Mouse (Mus musculus): Measurements from ENCODE around the gene Best1. TPM values are rescaled to one million over a fixed set of nuclear protein-coding genes. Genes with fewer than 3 reads are reported as not detected.

Best1 gene
- polyA plus RNA-seq, 1 experiment from 2014 or later: 1.1 TPM

DNA sequence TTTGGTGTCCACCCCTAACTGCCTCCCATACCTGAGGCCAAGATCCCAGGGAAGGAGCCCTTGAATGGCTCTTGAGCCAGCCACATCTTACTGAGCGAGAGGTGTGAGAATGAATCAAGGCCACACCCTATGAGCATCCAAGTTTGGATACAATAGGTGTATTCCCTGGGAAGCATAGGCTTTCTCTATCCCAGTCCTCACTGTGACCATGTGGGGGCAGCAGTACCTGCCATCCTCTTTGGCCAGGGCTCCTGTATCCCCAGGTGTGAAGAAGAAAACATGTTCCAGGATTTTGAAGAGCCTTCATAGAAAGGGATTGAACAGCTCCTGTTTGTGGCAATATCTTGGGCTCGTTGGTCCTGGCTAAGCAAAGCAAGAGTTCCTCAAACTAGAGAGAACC, 38.2 kb upstream of the Best1 start:
- 71% methylated on average over 2 of the region's 2 CpGs for WGBS
- 0 out of 2 replicates have a peak overlapping the region, but pooled peaks have one; percentile 2 for H3K4me2 ChIP-seq
- peak overlapping the region; percentile 93 for H3K27ac ChIP-seq
- H3K27me3 ChIP-seq: no peaks in the 10 kb centered on the region
- peaks cover 79% of the 10 kb centered on the region for H3K4me1 ChIP-seq
- H3K9me3 ChIP-seq: no peaks in the 10 kb centered on the region
- 0 out of 2 replicates have a peak, but pooled peaks cover 3% of the 10 kb centered on the region for H3K36me3 ChIP-seq
- ATAC-seq (ENCODE audit: borderline replicate concordance, extremely low read depth, low FRiP score, low TSS enrichment): no peak
- no peak overlapping the region for H3K9ac ChIP-seq
- no peak overlapping the region for H3K4me3 ChIP-seq

DNA sequence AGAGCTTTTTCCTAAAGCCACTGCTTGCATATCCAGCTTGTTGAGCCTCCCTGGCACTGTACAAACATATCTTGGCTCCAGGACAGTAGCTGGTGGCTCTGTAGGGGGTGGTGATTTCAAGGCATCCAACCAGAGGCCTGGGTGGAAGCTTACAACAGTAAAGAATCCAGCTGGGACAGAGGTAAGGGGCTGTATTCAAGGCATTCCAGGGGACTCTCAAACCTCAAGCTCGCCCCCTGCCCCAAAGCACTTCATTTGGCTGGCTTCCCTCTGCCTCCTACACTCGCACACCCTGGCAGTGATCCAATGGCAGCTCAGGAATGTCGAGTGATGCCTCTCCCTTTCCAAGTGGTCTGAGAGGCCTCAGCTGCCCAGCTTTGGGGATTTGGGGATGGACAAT, 37.5 kb upstream of the Best1 start:
- H3K4me1 ChIP-seq: peaks cover 77% of the 10 kb centered on the region
- peak overlapping the region; percentile 93 for H3K27ac ChIP-seq
- ATAC-seq (ENCODE audit: borderline replicate concordance, extremely low read depth, low FRiP score, low TSS enrichment): peak; percentile 75
- 0% methylated on average over 3 of the region's 3 CpGs for WGBS
- H3K9ac ChIP-seq: no peak overlapping the region
- H3K4me3 ChIP-seq: no peak overlapping the region
- no peaks in the 10 kb centered on the region for H3K9me3 ChIP-seq
- no peaks in the 10 kb centered on the region for H3K36me3 ChIP-seq
- peak overlapping the region; percentile 2; the same call in 1 of the 2 replicates for H3K4me2 ChIP-seq
- H3K27me3 ChIP-seq: no peaks in the 10 kb centered on the region

DNA sequence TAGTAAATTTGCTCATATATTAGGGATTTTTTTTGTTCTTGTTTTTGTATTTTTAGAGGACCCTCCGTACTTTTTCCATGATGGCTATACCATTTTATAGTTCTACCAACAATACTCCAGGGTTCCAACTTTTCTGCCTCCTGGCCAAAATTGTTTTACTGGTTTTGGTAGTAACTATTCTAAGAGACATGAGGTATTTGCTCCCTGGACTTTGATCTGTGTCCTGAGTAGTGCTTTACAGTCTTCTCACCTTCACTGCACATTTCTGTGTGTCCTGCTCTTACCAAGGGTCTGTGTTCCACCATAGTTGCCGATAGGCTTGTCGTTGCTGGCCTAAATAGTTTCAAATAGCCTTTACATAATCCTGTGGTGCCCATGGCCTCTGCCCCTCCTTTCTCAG, 36.9 kb upstream of the Best1 start:
- no peak for ATAC-seq (ENCODE audit: borderline replicate concordance, extremely low read depth, low FRiP score, low TSS enrichment)
- Histone ChIP-seq H3K4me1 (peaks cover 72% of the 10 kb centered on the region), H3K27ac (peak overlapping the region; percentile 93), H3K9me3 (no peaks in the 10 kb centered on the region), H3K4me2 (peak overlapping the region; percentile 2; the same call in 1 of the 2 replicates), H3K36me3 (no peaks in the 10 kb centered on the region), H3K4me3 (no peak overlapping the region), H3K27me3 (no peaks in the 10 kb centered on the region), H3K9ac (no peak overlapping the region)
- 43% methylated on average over 3 of the region's 3 CpGs for whole genome bisulfite sequencing

GRCm38 (mm10) chr19:10037534-10037933, 36.1 kb upstream of the Best1 start:
- Histone ChIP-seq H3K4me2 (no peak overlapping the region), H3K4me3 (no peak overlapping the region), H3K9me3 (no peaks in the 10 kb centered on the region), H3K4me1 (peaks cover 64% of the 10 kb centered on the region), H3K27me3 (no peaks in the 10 kb centered on the region), H3K9ac (no peak overlapping the region), H3K36me3 (no peaks in the 10 kb centered on the region), H3K27ac (peak overlapping the region; percentile 93)
- 60% methylated on average over 2 of the region's 2 CpGs for WGBS
- ATAC-seq (ENCODE audit: borderline replicate concordance, extremely low read depth, low FRiP score, low TSS enrichment): no peak

DNA sequence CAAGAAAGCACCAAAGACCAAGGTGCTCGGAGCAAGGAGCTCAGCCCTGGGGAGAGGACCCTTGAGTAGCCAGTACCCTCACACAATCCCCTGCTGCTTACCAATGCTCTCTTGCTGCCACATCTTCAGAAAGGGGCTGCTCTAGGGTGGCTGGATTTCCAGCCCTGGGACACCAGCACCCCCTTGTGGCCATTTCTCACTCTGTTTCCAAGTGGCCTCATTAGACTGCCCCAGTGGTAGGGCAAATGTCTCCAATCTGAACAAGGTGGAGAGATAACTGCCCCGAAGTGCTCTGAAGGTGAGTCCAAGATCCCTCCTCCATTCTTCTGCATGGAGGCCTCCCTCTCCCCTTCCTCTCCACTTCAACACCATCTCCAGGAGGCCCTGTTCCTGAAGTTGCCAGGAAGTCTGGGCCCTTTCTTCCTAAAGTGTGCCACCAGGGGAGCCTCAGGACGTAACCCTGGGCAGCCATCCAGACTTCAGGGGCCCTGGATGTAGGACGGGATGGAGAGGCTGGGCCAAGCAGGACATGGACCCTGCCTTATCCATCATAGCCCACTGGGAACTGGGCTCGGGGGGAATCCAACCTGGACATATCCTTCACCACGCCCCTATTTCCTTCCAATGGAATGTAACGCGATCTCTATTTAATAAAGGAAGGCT, 33.5 kb upstream of the Best1 start:
- 0 out of 2 replicates have a peak overlapping the region, but pooled peaks have one; percentile 22 for H3K27ac ChIP-seq
- H3K36me3 ChIP-seq: peaks cover 3% of the 10 kb centered on the region; the same call in 1 of the 2 replicates
- H3K4me3 ChIP-seq: no peak overlapping the region
- ATAC-seq (ENCODE audit: borderline replicate concordance, extremely low read depth, low FRiP score, low TSS enrichment): peak; percentile 29; the same call in 1 of the 2 replicates
- peaks cover 43% of the 10 kb centered on the region for H3K4me1 ChIP-seq
- no peak overlapping the region for H3K9ac ChIP-seq
- H3K27me3 ChIP-seq: no peaks in the 10 kb centered on the region
- no peaks in the 10 kb centered on the region for H3K9me3 ChIP-seq
- H3K4me2 ChIP-seq: no peak overlapping the region
- WGBS: 45% methylated on average over 8 of the region's 8 CpGs

DNA sequence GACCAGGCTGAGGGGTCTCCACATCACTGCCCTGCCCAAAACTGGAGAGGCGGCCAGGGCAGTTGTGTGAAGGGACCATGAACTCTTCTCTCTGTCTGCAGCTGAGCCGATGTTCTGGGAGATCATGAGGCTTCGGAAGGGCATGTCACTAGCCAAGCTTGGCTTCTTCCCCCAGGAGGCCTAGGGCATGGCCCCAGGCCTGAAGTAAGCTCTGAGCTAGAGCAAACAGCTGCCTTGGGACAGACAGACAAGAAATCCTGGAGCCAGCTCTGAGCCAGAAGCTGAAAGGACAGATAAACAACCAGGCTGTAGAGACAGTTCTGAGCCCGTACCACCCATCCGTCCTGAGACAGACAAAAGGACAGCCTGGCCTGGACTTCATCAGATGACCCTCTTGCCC, 32.9 kb upstream of the Best1 start:
- H3K27ac ChIP-seq: no peak overlapping the region
- H3K4me1 ChIP-seq: peaks cover 38% of the 10 kb centered on the region
- WGBS: 83% methylated on average over 5 of the region's 5 CpGs
- H3K9ac ChIP-seq: no peak overlapping the region
- H3K36me3 ChIP-seq: peaks cover 6% of the 10 kb centered on the region
- no peak for ATAC-seq (ENCODE audit: borderline replicate concordance, extremely low read depth, low FRiP score, low TSS enrichment)
- H3K9me3 ChIP-seq: no peaks in the 10 kb centered on the region
- H3K27me3 ChIP-seq: no peaks in the 10 kb centered on the region
- no peak overlapping the region for H3K4me2 ChIP-seq
- H3K4me3 ChIP-seq: no peak overlapping the region

- Histone ChIP-seq H3K4me3 (no peak overlapping the region), H3K36me3 (peaks cover 9% of the 10 kb centered on the region), H3K27me3 (no peaks in the 10 kb centered on the region), H3K27ac (no peak overlapping the region), H3K9me3 (no peaks in the 10 kb centered on the region), H3K4me2 (no peak overlapping the region), H3K4me1 (peaks cover 28% of the 10 kb centered on the region), H3K9ac (no peak overlapping the region)
- WGBS: 37% methylated on average over 8 of the region's 8 CpGs
- ATAC-seq (ENCODE audit: borderline replicate concordance, extremely low read depth, low FRiP score, low TSS enrichment): peak; percentile 14; the same call in 1 of the 2 replicates
Measured at GRCm38 (mm10) chr19:10033211-10033973, 32.0 kb upstream of the Best1 start.

GRCm38 (mm10) chr19:10029746-10030145, 28.3 kb upstream of the Best1 start:
- H3K4me3 ChIP-seq: no peak overlapping the region

DNA sequence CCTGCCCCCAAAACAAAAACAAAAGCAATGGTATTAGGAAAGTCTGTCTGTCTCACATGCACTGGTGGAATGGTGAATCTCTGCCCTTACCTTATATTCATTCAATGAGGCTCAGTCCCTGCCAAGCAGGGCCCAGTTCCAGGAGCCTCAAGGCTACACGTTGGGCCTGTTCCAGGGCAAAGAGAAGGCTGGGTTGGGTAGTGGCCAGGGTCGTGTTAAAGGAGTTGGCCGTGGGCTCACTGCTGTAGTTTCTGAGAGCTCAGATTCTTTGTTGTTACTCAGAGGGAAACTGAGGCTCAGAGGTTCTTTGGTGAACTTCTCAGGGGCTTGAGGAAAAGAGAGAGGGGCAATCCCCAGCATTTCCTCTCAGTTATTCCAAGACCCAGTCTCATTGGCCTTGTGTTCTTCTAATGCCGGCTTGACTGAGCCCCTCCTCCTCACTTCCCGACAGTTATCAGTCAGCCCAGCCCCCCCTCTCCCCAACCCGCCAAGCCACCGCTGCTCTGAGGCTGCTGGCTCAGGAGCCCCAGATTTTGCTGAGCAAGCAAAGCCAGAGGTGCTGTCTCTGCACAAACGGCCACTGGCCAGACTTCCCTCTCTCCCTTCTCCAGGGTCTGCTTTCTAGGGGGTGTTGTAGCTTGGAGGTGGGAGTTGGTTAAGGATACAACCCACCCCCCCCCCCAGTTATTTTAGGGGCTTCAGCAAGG, 23.9 kb upstream of the Best1 start:
- H3K4me1 ChIP-seq: peaks cover 53% of the 10 kb centered on the region
- WGBS: 8% methylated on average over 8 of the region's 8 CpGs
- H3K4me3 ChIP-seq: no peak overlapping the region
- peak; percentile 86 for ATAC-seq (ENCODE audit: borderline replicate concordance, extremely low read depth, low FRiP score, low TSS enrichment)
- H3K4me2 ChIP-seq: peak overlapping the region; percentile 39
- H3K9ac ChIP-seq: no peak overlapping the region
- peak overlapping the region; percentile 92 for H3K27ac ChIP-seq
- no peaks in the 10 kb centered on the region for H3K27me3 ChIP-seq
- H3K9me3 ChIP-seq: no peaks in the 10 kb centered on the region
- H3K36me3 ChIP-seq: peaks cover 16% of the 10 kb centered on the region

More at GRCm38 (mm10) chr19:10029746-10030145, 28.3 kb upstream of the Best1 start:
- H3K36me3 ChIP-seq: peaks cover 17% of the 10 kb centered on the region
- H3K4me1 ChIP-seq: peaks cover 26% of the 10 kb centered on the region
- whole genome bisulfite sequencing: 93% methylated on average over 2 of the region's 2 CpGs
- ATAC-seq (ENCODE audit: borderline replicate concordance, extremely low read depth, low FRiP score, low TSS enrichment): no peak
- no peaks in the 10 kb centered on the region for H3K9me3 ChIP-seq
- H3K27ac ChIP-seq: no peak overlapping the region
- no peak overlapping the region for H3K4me2 ChIP-seq
- no peak overlapping the region for H3K9ac ChIP-seq
- H3K27me3 ChIP-seq: no peaks in the 10 kb centered on the region

GRCm38 (mm10) chr19:10023304-10023758, 21.9 kb upstream of the Best1 start:
- ATAC-seq (ENCODE audit: borderline replicate concordance, extremely low read depth, low FRiP score, low TSS enrichment): no peak
- H3K27ac ChIP-seq: peak overlapping the region; percentile 66
- no peaks in the 10 kb centered on the region for H3K27me3 ChIP-seq
- H3K4me2 ChIP-seq: 0 out of 2 replicates have a peak overlapping the region, but pooled peaks have one; percentile 10
- peaks cover 8% of the 10 kb centered on the region; the same call in 1 of the 2 replicates for H3K36me3 ChIP-seq
- no peak overlapping the region for H3K4me3 ChIP-seq
- no peaks in the 10 kb centered on the region for H3K9me3 ChIP-seq
- 45% methylated on average over 9 of the region's 9 CpGs for WGBS
- no peak overlapping the region for H3K9ac ChIP-seq
- H3K4me1 ChIP-seq: peaks cover 64% of the 10 kb centered on the region

DNA sequence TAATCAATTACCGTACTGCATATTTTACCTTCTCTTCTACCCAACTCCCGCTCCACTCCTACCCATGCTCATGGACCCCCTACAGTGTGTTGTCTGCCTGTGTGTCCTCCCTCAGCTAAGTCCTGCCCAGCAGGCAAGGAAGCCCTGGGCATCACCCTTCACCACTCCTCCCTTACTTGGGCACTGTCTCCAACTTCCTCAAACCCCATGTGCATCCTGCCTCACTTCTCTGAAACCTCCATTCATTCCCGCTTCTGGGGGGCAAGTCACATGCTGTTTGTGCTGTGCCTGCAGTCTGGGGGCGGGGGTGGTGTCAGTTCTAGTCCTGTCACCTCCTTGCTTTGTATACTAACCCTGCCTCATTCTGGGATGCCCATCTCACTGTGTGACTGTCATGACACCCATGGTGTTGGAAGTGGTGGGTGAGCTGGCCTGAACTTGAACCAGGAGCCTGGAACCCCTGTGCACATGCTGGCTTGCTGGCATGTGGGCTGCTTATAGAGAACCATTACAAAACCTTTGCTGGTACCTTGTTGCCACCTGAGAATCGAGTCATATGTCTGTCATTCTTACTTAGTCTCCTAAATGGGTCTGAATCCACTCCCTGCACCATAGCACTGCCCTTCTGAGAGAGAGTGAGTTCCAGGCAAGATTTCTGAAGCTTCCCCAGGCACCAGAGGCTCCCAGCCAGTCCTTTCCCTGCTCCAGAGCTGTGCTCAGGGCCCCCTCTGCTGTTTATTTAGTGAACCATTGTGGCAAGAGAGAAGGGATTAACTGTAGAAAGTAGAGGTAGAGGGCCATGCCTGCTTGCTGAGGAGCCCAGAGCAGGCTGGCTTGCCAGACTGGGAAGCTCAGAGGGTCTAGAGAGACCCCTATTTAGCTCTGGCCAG, 21.2 kb upstream of the Best1 start:
- H3K36me3 ChIP-seq: peaks cover 2% of the 10 kb centered on the region; the same call in 1 of the 2 replicates
- H3K27ac ChIP-seq: peak overlapping the region; percentile 66
- no peak overlapping the region for H3K4me3 ChIP-seq
- peaks cover 66% of the 10 kb centered on the region for H3K4me1 ChIP-seq
- H3K4me2 ChIP-seq: 0 out of 2 replicates have a peak overlapping the region, but pooled peaks have one; percentile 19
- no peak overlapping the region for H3K9ac ChIP-seq
- H3K9me3 ChIP-seq: no peaks in the 10 kb centered on the region
- no peak for ATAC-seq (ENCODE audit: borderline replicate concordance, extremely low read depth, low FRiP score, low TSS enrichment)
- H3K27me3 ChIP-seq: no peaks in the 10 kb centered on the region
- WGBS: 64% methylated on average over 5 of the region's 5 CpGs

All from lung, embryonic 15.5 days (tissue).